Mouse (Mus musculus) hindbrain, embryonic 13.5 days (tissue): Measurements from ENCODE around the gene Matn1. TPM values are rescaled to one million over a fixed set of nuclear protein-coding genes. Genes with fewer than 3 reads are reported as not detected.

Experiments
- ATAC-seq: fragments of 200-750 bp; cut with Nextera tagmentation; 2 replicates; pipeline ENCODE4 v1.8.0; 2017; ENCODE audit warnings: moderate TSS enrichment; ENCODE audit not compliant: low FRiP score
- H3K27ac ChIP-seq: fragments of 300-500 bp; sonication (generic); 2 replicates; pipeline ENCODE4 v1.5.1; 2015; ENCODE audit warnings: inconsistent platforms, mild to moderate bottlenecking, moderate library complexity
- H3K27me3 ChIP-seq: fragments of 300-500 bp; sonication (generic); 2 replicates; pipeline ENCODE4 v1.6.1; 2015; ENCODE audit warnings: mild to moderate bottlenecking, inconsistent platforms
- H3K36me3 ChIP-seq: fragments of 300-500 bp; sonication (generic); 2 replicates; pipeline ENCODE4 v1.6.1; 2015; ENCODE audit warnings: mild to moderate bottlenecking, inconsistent platforms
- H3K4me1 ChIP-seq: fragments of 300-500 bp; sonication (generic); replicated peaks from 2 replicates; pipeline ENCODE4 v1.6.1; 2015; ENCODE audit warnings: inconsistent platforms
- H3K4me2 ChIP-seq: fragments of 300-500 bp; sonication (generic); 2 replicates; pipeline ENCODE4 v1.6.1; 2015; ENCODE audit warnings: inconsistent platforms, mild to moderate bottlenecking, moderate library complexity
- H3K4me3 ChIP-seq: fragments of 300-500 bp; sonication (generic); 2 replicates; pipeline ENCODE4 v1.5.1; 2015; ENCODE audit warnings: mild to moderate bottlenecking, inconsistent platforms
- H3K9ac ChIP-seq: fragments of 300-500 bp; sonication (generic); 2 replicates; pipeline ENCODE4 v1.6.1; 2015; ENCODE audit warnings: mild to moderate bottlenecking, inconsistent platforms
- H3K9me3 ChIP-seq: fragments of 300-500 bp; sonication (generic); 2 replicates; pipeline ENCODE4 v1.6.1; 2016; ENCODE audit warnings: inconsistent platforms
- WGBS: fragments of 180-500 bp; shearing (Covaris S2); methylation state at CpG from one replicate; pipeline ENCODE4 v1.1.7; 2015; 5-methylcytosine and 5-hydroxymethylcytosine counted together
- polyA plus RNA-seq: library from polyadenylated mRNA; unstranded; fragments of >200 nt; fragmentation: Nextera tagmentation; extraction: Ambion mirVana; gene quantifications from 2 replicates; pipeline ENCODE4 v1.2.1, GENCODE M21; 2015

The Matn1 gene
- polyA plus RNA-seq, 1 experiment from 2014 or later = 0.71 TPM

DNA sequence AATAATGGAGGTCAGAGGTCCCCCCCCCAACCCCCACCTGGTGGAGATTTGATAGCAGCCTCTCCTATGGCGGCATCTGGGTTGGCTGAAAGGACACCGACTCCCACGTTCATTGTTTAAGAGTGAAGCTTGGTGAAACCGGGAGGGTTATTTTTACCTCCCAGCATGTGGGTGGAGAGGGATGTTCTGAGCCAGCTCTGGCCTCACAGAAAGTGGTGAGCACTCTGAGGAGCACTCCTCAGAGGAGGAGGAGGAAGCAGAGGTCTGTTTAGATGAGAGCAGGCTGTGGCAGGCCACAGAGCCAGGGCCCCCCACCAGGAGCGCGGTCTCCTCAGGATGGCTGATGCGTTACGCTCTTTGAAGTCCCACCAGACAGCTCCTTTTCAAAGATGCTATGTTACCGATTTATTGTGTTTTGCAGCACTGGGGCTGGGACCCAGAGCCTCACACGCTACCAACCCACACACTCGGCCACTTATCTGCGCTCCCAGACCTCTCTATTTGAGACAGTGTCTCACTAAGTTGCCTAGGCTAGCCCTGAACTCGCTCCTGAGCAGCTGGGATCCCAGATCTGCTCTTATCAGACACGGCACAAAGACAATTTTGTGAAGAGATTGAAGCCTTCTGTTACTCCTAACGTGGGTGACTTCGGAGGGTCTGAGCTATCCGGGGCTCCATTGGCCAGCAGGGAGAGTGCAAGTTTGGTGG, 34.9 kb upstream of the Matn1 start:
- WGBS = 59% methylated on average over 17 of the region's 17 CpGs
- H3K4me2 ChIP-seq = no peak overlapping the region
- no peak overlapping the region for H3K9ac ChIP-seq
- no peak for ATAC-seq
- no peak overlapping the region for H3K4me3 ChIP-seq
- H3K27ac ChIP-seq = no peak overlapping the region
- no peaks in the 10 kb centered on the region for H3K27me3 ChIP-seq
- no peaks in the 10 kb centered on the region for H3K9me3 ChIP-seq
- peaks cover 19% of the 10 kb centered on the region for H3K4me1 ChIP-seq
- no peaks in the 10 kb centered on the region for H3K36me3 ChIP-seq

DNA sequence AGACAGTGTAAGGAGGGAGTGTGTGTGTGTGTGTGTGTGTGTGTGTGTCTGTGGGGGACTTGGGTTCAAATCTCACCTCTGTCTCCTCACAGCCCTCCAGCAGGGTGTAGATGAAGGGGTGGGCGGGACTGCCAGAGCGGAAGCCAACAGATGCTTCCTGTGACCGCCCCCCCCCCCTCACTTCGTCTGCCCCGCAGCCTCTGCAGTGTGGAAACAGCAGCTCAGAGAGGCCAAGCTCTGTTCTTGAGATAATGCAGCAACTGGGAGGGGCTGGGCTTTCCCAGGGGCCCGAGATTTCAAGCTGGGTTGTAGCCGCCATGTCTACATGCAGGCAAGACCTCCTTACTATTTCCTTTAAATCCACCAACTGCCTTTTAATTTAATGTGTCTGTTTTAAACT, 33.5 kb upstream of the Matn1 start:
- no peak for ATAC-seq
- Histone ChIP-seq H3K4me2 (no peak overlapping the region), H3K4me1 (peaks cover 13% of the 10 kb centered on the region), H3K27ac (no peak overlapping the region), H3K27me3 (0 out of 2 replicates have a peak, but pooled peaks cover 2% of the 10 kb centered on the region), H3K36me3 (no peaks in the 10 kb centered on the region), H3K4me3 (no peak overlapping the region), H3K9me3 (no peaks in the 10 kb centered on the region), H3K9ac (no peak overlapping the region)
- 48% methylated on average over 7 of the region's 7 CpGs for WGBS

DNA sequence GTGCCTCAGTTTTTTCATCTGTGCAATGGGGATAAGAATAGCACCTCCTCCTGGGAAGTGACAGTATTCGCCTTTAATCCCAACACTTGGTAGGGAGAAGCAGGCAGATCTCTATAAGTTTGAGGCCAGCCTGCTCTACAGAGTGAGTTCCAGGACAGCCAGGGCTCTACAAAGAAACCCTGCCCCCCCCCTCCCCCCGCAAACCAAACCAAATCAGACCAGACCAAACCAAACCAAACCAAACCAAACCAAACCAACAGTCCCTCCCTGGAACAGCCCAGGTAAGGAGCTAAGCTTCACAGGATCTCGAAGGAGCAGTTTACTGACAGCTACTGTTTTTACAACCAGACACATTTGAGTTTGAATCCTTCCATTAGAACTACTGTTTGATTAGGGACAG, 31.6 kb upstream of the Matn1 start:
- Histone ChIP-seq H3K27me3 (peaks cover 2% of the 10 kb centered on the region; the same call in 1 of the 2 replicates), H3K4me1 (peaks cover 5% of the 10 kb centered on the region), H3K9me3 (no peaks in the 10 kb centered on the region), H3K9ac (no peak overlapping the region), H3K27ac (no peak overlapping the region), H3K4me2 (no peak overlapping the region), H3K4me3 (no peak overlapping the region), H3K36me3 (no peaks in the 10 kb centered on the region)
- WGBS = 84% methylated on average over 3 of the region's 3 CpGs
- no peak for ATAC-seq

DNA sequence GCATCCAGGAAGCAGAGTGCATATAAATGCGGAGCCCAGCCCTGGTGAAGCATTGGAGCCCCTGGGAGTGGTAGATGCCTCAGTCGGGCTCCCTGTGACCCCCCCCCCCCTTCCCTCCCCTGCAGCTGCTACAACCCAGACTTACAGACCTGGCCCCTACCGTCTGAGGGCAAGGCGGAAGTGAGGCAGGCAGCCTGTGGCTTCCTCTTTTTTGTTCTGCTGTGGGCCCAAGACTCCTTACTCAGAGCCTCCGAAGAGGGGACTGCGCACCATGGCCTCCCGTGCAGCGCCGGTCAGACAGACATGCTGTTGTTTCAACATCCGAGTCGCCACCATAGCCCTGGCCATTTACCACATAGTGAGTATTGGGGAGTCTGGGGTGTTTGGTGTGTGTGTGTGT, 31.1 kb upstream of the Matn1 start, which contains the start of gene Laptm5:
Gene Laptm5 (plus strand): TSS at position 49 of the 400 bp plus-strand sequence.
- Histone ChIP-seq H3K36me3 (no peaks in the 10 kb centered on the region), H3K27me3 (peaks cover 2% of the 10 kb centered on the region; the same call in 1 of the 2 replicates), H3K9ac (no peak within 1 kb of the TSS), H3K9me3 (no peaks in the 10 kb centered on the region), H3K4me1 (peaks cover 5% of the 10 kb centered on the region), H3K4me3 (no peak within 1 kb of the TSS), H3K4me2 (no peak within 1 kb of the TSS), H3K27ac (no peak within 1 kb of the TSS; the same call in 1 of the 2 replicates)
- ATAC-seq = no peak
- WGBS = 65% methylated on average over 11 of the region's 11 CpGs

DNA sequence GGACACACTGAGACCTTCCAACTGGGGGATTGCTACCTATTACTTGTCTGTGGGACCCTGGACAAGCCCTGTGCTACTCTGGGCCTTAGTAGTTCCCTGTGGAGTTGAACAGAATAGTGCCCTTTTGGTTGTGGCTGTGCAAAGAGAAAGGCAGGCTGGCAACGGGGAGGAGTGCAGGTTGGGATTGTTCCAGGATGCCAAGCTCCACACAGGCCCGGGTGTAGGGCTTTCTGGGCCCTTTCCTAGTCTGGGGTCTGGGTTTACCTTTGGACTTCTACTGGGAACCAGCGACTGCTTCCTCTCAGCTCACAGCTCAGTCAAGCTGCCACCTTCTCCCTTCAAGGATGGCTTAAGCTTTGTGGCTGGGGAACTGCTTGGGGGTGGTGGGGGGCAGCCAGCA, 30.7 kb upstream of the Matn1 start:
- H3K36me3 ChIP-seq = no peaks in the 10 kb centered on the region
- H3K9me3 ChIP-seq = no peaks in the 10 kb centered on the region
- peaks cover 5% of the 10 kb centered on the region for H3K4me1 ChIP-seq
- 80% methylated on average over 3 of the region's 3 CpGs for WGBS
- H3K27me3 ChIP-seq = peaks cover 2% of the 10 kb centered on the region; the same call in 1 of the 2 replicates
- H3K4me3 ChIP-seq = no peak overlapping the region
- ATAC-seq = no peak
- no peak overlapping the region for H3K4me2 ChIP-seq
- H3K27ac ChIP-seq = no peak overlapping the region; the same call in 1 of the 2 replicates
- H3K9ac ChIP-seq = no peak overlapping the region

DNA sequence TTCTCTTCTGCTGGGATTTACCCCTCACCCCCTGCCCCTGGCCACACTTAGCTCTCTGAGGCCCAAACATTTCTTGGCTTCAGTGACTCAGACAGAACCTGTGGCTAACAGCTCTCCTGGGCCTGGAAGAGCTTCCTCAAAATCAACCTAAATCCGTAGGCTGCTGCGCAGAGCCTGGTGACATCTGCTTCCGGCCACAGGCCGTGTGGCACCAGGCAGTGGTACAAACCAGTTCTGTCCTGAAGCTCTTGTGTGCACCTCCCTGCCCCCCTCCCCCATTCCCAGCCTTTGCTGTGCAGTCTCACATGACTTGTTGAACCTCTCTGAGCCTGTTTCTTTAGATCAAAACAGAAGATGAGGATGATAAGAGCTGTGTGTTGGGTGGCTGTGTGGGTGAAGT, 30.2 kb upstream of the Matn1 start:
- 85% methylated on average over 4 of the region's 4 CpGs for WGBS
- no peak overlapping the region for H3K27ac ChIP-seq
- H3K9me3 ChIP-seq = no peaks in the 10 kb centered on the region
- H3K4me3 ChIP-seq = no peak overlapping the region
- H3K36me3 ChIP-seq = no peaks in the 10 kb centered on the region
- no peak overlapping the region for H3K4me2 ChIP-seq
- H3K4me1 ChIP-seq = peaks cover 5% of the 10 kb centered on the region
- no peak for ATAC-seq
- H3K9ac ChIP-seq = no peak overlapping the region
- peaks cover 2% of the 10 kb centered on the region; the same call in 1 of the 2 replicates for H3K27me3 ChIP-seq

DNA sequence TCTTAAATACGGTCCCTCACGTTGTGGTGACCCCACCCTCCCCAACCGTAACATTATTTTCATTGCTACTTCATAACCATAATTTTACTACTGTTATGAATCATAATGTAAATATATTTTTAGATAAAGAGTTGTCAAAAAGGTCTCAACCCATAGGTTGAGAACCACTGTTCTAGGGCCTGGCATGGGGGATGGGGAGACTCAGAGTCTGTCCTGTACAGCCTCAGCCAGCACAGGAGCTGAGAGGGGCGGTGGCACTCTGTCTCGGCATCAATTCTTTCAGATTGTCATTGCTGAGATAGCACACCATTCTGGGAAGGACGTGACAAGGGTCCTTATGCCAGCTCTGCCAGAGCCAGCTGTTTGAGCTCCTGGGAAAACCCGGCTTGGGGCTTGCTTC, 29.7 kb upstream of the Matn1 start:
- Histone ChIP-seq H3K36me3 (no peaks in the 10 kb centered on the region), H3K27ac (no peak overlapping the region), H3K9ac (no peak overlapping the region), H3K9me3 (no peaks in the 10 kb centered on the region), H3K4me3 (no peak overlapping the region), H3K27me3 (peaks cover 2% of the 10 kb centered on the region; the same call in 1 of the 2 replicates), H3K4me2 (no peak overlapping the region), H3K4me1 (peaks cover 9% of the 10 kb centered on the region)
- ATAC-seq = no peak
- WGBS = 83% methylated on average over 7 of the region's 7 CpGs

DNA sequence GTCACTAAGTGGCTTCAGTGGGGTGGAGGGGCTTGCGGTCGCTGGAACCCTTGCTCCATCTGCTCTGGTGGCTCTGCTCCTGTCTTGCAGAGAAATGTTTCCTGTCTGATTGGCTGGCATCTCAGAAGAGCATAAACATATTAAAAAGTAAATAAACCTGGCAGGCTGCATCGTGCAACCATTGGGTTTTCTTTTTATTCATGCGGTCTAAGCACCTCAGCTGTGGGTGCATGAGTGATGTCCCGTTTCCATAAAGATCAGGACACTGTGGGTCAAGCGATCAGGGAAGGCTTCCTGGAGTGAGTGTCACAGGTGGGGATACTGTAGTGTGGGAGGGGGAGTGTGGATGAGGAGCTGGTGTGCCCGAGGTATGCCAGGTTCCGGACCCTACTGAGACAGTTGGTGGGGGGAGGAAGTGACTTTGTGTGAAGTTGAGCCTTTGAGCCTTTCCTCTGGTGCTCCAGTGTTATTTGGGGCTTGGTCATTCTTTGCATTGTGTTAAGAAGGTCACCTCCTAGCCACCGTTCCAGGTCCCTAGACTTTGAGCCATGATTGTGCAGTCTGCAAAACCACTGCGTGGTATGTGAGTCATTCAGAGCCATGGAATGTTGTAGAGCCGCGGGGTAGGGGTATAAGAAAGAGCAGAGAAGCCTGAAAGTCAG, 29.0 kb upstream of the Matn1 start:
- Histone ChIP-seq H3K4me1 (peaks cover 16% of the 10 kb centered on the region), H3K4me2 (no peak overlapping the region), H3K36me3 (no peaks in the 10 kb centered on the region), H3K9ac (no peak overlapping the region), H3K4me3 (no peak overlapping the region), H3K27ac (no peak overlapping the region), H3K9me3 (no peaks in the 10 kb centered on the region), H3K27me3 (peaks cover 2% of the 10 kb centered on the region; the same call in 1 of the 2 replicates)
- 78% methylated on average over 12 of the region's 12 CpGs for WGBS
- ATAC-seq = no peak

DNA sequence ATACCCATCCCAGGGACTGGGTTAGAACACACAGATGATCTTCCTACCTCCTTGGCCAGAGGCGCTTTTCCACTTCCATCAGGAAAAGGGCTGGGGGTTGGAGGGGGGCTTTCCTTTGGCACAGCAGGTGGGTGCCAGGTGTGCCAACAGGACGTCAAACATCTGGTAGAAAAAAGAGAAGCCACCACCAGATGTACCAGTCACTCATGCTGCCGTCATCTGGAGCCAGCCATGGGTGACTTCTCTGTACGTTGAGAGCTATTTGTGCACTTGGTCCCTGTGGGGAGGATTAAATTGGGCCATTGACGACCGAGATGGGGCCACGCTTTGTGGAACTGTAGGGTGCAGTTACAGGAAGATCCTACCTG, 28.5 kb upstream of the Matn1 start:
- Histone ChIP-seq H3K4me1 (peaks cover 20% of the 10 kb centered on the region), H3K36me3 (no peaks in the 10 kb centered on the region), H3K4me2 (no peak overlapping the region), H3K9ac (no peak overlapping the region), H3K27me3 (peaks cover 2% of the 10 kb centered on the region; the same call in 1 of the 2 replicates), H3K9me3 (no peaks in the 10 kb centered on the region), H3K4me3 (no peak overlapping the region), H3K27ac (no peak overlapping the region)
- 54% methylated on average over 7 of the region's 7 CpGs for WGBS
- ATAC-seq = no peak

DNA sequence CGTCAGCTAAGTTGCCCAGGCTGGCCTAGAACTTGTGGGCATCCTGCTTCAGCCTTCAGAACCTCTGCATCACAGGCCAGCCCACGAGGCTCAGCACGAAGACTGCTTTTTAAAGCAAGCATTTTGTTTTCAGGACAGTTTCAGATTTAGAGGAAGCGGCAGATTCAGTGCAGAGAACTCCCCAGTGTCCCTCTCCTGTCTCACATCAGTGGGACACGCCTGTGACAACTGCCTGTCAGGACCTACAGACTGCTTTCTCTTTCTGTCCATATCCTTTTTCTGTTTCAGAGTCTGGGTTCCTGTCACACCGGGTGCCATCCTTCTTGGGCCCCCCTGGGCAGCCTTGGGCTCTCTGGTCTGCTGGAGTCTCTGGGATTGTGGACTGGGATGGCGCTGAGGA, 27.5 kb upstream of the Matn1 start:
- no peak for ATAC-seq
- Histone ChIP-seq H3K9me3 (no peaks in the 10 kb centered on the region), H3K4me2 (no peak overlapping the region), H3K36me3 (no peaks in the 10 kb centered on the region), H3K4me3 (no peak overlapping the region), H3K9ac (no peak overlapping the region), H3K27ac (no peak overlapping the region), H3K4me1 (peaks cover 29% of the 10 kb centered on the region), H3K27me3 (peaks cover 2% of the 10 kb centered on the region; the same call in 1 of the 2 replicates)
- WGBS = 86% methylated on average over 7 of the region's 7 CpGs

DNA sequence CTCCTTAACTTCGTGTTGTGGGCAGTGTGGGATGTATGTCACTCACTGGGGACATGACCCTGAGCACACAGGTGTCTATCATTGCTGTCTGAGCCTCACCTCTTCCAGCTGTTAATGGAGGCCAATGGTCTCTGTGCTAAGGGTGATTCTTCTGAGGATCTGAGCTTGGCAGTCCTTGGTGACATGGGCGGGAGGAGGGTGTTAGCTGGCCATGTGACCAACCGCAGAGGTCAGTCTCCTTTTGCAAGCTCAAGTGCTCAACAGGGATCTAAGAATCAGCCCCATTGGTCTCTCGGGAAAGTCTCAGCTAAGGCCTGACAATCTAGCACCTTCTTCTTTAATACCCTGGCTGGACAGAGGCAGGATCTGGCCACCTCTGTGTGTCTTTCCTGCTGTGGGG, 26.6 kb upstream of the Matn1 start:
- no peaks in the 10 kb centered on the region for H3K9me3 ChIP-seq
- no peaks in the 10 kb centered on the region for H3K36me3 ChIP-seq
- peaks cover 2% of the 10 kb centered on the region; the same call in 1 of the 2 replicates for H3K27me3 ChIP-seq
- 83% methylated on average over 4 of the region's 4 CpGs for WGBS
- H3K4me3 ChIP-seq = no peak overlapping the region
- ATAC-seq = no peak
- no peak overlapping the region for H3K9ac ChIP-seq
- no peak overlapping the region for H3K27ac ChIP-seq
- H3K4me2 ChIP-seq = no peak overlapping the region
- peaks cover 31% of the 10 kb centered on the region for H3K4me1 ChIP-seq

DNA sequence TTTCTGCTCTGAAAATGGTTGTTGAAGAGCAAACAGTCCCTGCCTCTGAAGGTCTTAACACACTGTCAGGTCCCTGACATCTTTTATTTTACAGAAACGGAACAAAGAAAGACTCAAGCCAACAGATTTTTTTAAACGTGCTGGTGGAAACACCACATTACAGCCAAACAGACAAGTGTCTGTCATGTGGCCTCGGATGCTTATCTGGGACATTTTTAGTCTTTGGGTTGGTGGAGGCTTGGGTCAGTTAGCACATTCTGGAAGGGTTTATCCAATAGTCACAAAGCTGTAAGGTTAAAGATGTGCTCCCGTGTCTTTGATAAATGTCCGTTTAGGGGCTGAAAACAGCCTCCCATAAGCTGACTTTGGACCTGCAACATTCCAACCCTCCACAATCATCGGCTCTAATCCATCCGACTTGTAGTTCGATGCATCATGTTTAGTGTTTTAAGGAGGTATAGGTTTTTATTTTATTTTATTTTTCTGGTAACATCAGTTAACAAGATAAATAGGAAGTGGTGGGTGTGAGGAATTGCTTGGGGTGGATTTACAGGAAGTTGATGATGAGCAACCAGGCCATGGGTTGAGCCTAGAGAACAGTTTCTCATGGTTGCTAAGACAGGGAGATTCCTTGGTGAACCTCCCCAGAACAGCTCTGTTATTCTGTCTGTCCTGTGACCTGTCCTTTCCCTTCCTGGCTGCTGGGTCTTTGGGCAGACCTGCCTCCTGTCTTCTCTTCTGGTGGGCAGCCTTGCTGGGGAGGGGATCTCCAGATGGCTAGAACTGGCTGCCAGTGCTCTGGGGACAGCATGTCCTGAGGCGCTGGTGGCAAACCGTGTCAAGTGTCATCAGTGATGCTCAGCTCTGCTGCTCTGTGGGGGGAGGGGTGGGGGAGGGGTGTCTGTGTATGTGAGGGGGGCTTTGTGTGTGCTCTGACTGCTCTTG, 25.1 kb upstream of the Matn1 start:
- peaks cover 31% of the 10 kb centered on the region for H3K4me1 ChIP-seq
- H3K4me3 ChIP-seq = no peak overlapping the region
- 74% methylated on average over 10 of the region's 10 CpGs for WGBS
- H3K4me2 ChIP-seq = no peak overlapping the region
- H3K27ac ChIP-seq = 0 out of 2 replicates have a peak overlapping the region, but pooled peaks have one; percentile 2
- no peak overlapping the region for H3K9ac ChIP-seq
- peaks cover 2% of the 10 kb centered on the region; the same call in 1 of the 2 replicates for H3K27me3 ChIP-seq
- no peak for ATAC-seq
- H3K36me3 ChIP-seq = no peaks in the 10 kb centered on the region
- no peaks in the 10 kb centered on the region for H3K9me3 ChIP-seq
